Mouse (Mus musculus): ENCODE measurements around the gene D5Ertd579e. TPM values are rescaled to one million over a fixed set of nuclear protein-coding genes. Genes with fewer than 3 reads are reported as not detected.
A peak's percentile ranks its signal among the peaks of the same experiment; 100 is the strongest.

The D5Ertd579e gene
- polyA plus RNA-seq, 1 experiment, result 14.4 TPM

GRCm38 (mm10) chr5:36562791-36563445, 132.9 kb downstream of the D5Ertd579e start:
- peaks cover 51% of the 10 kb centered on the region; the same call in 1 of the 2 replicates for H3K4me1 ChIP-seq (ENCODE audit: control insufficient read depth, insufficient read depth, insufficient read length)
- peak; percentile 76 to 88 for DNase-seq (ENCODE audit: low read depth in 1 of 2, low spot score in 2 of 2)

GRCm38 (mm10) chr5:36561509-36561908, 134.3 kb downstream of the D5Ertd579e start:
- WGBS, result 61% methylated on average over 4 of the region's 4 CpGs
- TF ChIP-seq CTCF (IDR thresholded peaks at IDR 0.05; ENCODE audit: extremely low read depth, insufficient read depth, insufficient read length, insufficient replicate concordance) (no peak), POLR2A (IDR thresholded peaks at IDR 0.05; ENCODE audit: low read depth, low read length) (no peak)
- no peaks in the 10 kb centered on the region for H3K27me3 ChIP-seq (ENCODE audit: control insufficient read depth, insufficient read depth, low read length)
- H3K4me3 ChIP-seq (ENCODE audit: extremely low read depth, insufficient read depth, insufficient read length), result no peak overlapping the region
- H3K36me3 ChIP-seq (ENCODE audit: control insufficient read depth, insufficient read depth, low read length), result no peaks in the 10 kb centered on the region
- H3K27ac ChIP-seq (ENCODE audit: insufficient read depth, low read length), result peak overlapping the region; percentile 94
- DNase-seq (ENCODE audit: low read depth in 1 of 2, low spot score in 2 of 2), result no peak
- peaks cover 44% of the 10 kb centered on the region; the same call in 1 of the 2 replicates for H3K4me1 ChIP-seq (ENCODE audit: control insufficient read depth, insufficient read depth, insufficient read length)

More at GRCm38 (mm10) chr5:36562791-36563445, 132.9 kb downstream of the D5Ertd579e start:
- H3K27ac ChIP-seq (ENCODE audit: insufficient read depth, low read length), result peak overlapping the region; percentile 94
- TF ChIP-seq POLR2A (IDR thresholded peaks at IDR 0.05; ENCODE audit: low read depth, low read length) (no peak), CTCF (IDR thresholded peaks at IDR 0.05; ENCODE audit: extremely low read depth, insufficient read depth, insufficient read length, insufficient replicate concordance) (no peak)
- no peaks in the 10 kb centered on the region for H3K27me3 ChIP-seq (ENCODE audit: control insufficient read depth, insufficient read depth, low read length)
- 26% methylated on average over 10 of the region's 10 CpGs for WGBS
- no peaks in the 10 kb centered on the region for H3K36me3 ChIP-seq (ENCODE audit: control insufficient read depth, insufficient read depth, low read length)
- H3K4me3 ChIP-seq (ENCODE audit: extremely low read depth, insufficient read depth, insufficient read length), result no peak overlapping the region

- TF ChIP-seq POLR2A (IDR thresholded peaks at IDR 0.05; ENCODE audit: low read depth, low read length) (no peak), CTCF (IDR thresholded peaks at IDR 0.05; ENCODE audit: extremely low read depth, insufficient read depth, insufficient read length, insufficient replicate concordance) (no peak)
- Histone ChIP-seq H3K4me3 (ENCODE audit: extremely low read depth, insufficient read depth, insufficient read length) (no peak overlapping the region), H3K27me3 (ENCODE audit: control insufficient read depth, insufficient read depth, low read length) (no peaks in the 10 kb centered on the region), H3K36me3 (ENCODE audit: control insufficient read depth, insufficient read depth, low read length) (no peaks in the 10 kb centered on the region), H3K27ac (ENCODE audit: insufficient read depth, low read length) (no peak overlapping the region), H3K4me1 (ENCODE audit: control insufficient read depth, insufficient read depth, insufficient read length) (peaks cover 41% of the 10 kb centered on the region; the same call in 1 of the 2 replicates)
- 89% methylated on average over 4 of the region's 4 CpGs for WGBS
- DNase-seq (ENCODE audit: low read depth in 1 of 2, low spot score in 2 of 2), result no peak
Measured at GRCm38 (mm10) chr5:36560490-36560889, 135.3 kb downstream of the D5Ertd579e start.

GRCm38 (mm10) chr5:36559510-36560235, 136.2 kb downstream of the D5Ertd579e start:
- 70% methylated on average over 6 of the region's 6 CpGs for WGBS
- Histone ChIP-seq H3K27ac (ENCODE audit: insufficient read depth, low read length) (peak overlapping the region; percentile 68), H3K4me3 (ENCODE audit: extremely low read depth, insufficient read depth, insufficient read length) (no peak overlapping the region), H3K27me3 (ENCODE audit: control insufficient read depth, insufficient read depth, low read length) (no peaks in the 10 kb centered on the region), H3K4me1 (ENCODE audit: control insufficient read depth, insufficient read depth, insufficient read length) (peaks cover 40% of the 10 kb centered on the region; the same call in 1 of the 2 replicates), H3K36me3 (ENCODE audit: control insufficient read depth, insufficient read depth, low read length) (no peaks in the 10 kb centered on the region)
- TF ChIP-seq CTCF (IDR thresholded peaks at IDR 0.05; ENCODE audit: extremely low read depth, insufficient read depth, insufficient read length, insufficient replicate concordance) (no peak), POLR2A (IDR thresholded peaks at IDR 0.05; ENCODE audit: low read depth, low read length) (no peak)
- DNase-seq (ENCODE audit: low read depth in 1 of 2, low spot score in 2 of 2), result no peak

- no peak overlapping the region for H3K27ac ChIP-seq (ENCODE audit: insufficient read depth, low read length)
- 92% methylated on average over 5 of the region's 5 CpGs for WGBS
- H3K27me3 ChIP-seq (ENCODE audit: control insufficient read depth, insufficient read depth, low read length), result no peaks in the 10 kb centered on the region
- H3K4me3 ChIP-seq (ENCODE audit: extremely low read depth, insufficient read depth, insufficient read length), result no peak overlapping the region
- TF ChIP-seq CTCF (IDR thresholded peaks at IDR 0.05; ENCODE audit: extremely low read depth, insufficient read depth, insufficient read length, insufficient replicate concordance), result no peak
- H3K4me1 ChIP-seq (ENCODE audit: control insufficient read depth, insufficient read depth, insufficient read length), result peaks cover 39% of the 10 kb centered on the region; the same call in 1 of the 2 replicates
- no peaks in the 10 kb centered on the region for H3K36me3 ChIP-seq (ENCODE audit: control insufficient read depth, insufficient read depth, low read length)
- DNase-seq (ENCODE audit: low read depth in 1 of 2, low spot score in 2 of 2), result no peak
Measured at GRCm38 (mm10) chr5:36559106-36559505, 136.7 kb downstream of the D5Ertd579e start.

GRCm38 (mm10) chr5:36558526-36558925, 137.3 kb downstream of the D5Ertd579e start:
- WGBS, result 80% methylated on average over 2 of the region's 2 CpGs
- H3K27me3 ChIP-seq (ENCODE audit: control insufficient read depth, insufficient read depth, low read length), result no peaks in the 10 kb centered on the region
- H3K27ac ChIP-seq (ENCODE audit: insufficient read depth, low read length), result no peak overlapping the region
- no peak for TF ChIP-seq POLR2A (IDR thresholded peaks at IDR 0.05; ENCODE audit: low read depth, low read length)
- no peak for TF ChIP-seq CTCF (IDR thresholded peaks at IDR 0.05; ENCODE audit: extremely low read depth, insufficient read depth, insufficient read length, insufficient replicate concordance)
- H3K4me1 ChIP-seq (ENCODE audit: control insufficient read depth, insufficient read depth, insufficient read length), result peaks cover 39% of the 10 kb centered on the region; the same call in 1 of the 2 replicates
- DNase-seq (ENCODE audit: low read depth in 1 of 2, low spot score in 2 of 2), result no peak
- no peaks in the 10 kb centered on the region for H3K36me3 ChIP-seq (ENCODE audit: control insufficient read depth, insufficient read depth, low read length)
- H3K4me3 ChIP-seq (ENCODE audit: extremely low read depth, insufficient read depth, insufficient read length), result no peak overlapping the region
